Mouse (Mus musculus) frontal cortex, postnatal 10 days (tissue): ENCODE data around the gene Gna11.

Experiments used
- DNase-seq, 2 experiments: peaks; one replicate each; pipeline ENCODE4 v3.0.0; 2022; ENCODE audit warnings: low spot score in 2 of 2, mixed read lengths in 1 of 2

Gene Gna11

GRCm38 (mm10) chr10:81543633-81544032, 1.4 kb downstream of the Gna11 start:
- no peak for DNase-seq

GRCm38 (mm10) chr10:81542727-81543460, 2.1 kb downstream of the Gna11 start:
- DNase-seq, result no peak

DNA sequence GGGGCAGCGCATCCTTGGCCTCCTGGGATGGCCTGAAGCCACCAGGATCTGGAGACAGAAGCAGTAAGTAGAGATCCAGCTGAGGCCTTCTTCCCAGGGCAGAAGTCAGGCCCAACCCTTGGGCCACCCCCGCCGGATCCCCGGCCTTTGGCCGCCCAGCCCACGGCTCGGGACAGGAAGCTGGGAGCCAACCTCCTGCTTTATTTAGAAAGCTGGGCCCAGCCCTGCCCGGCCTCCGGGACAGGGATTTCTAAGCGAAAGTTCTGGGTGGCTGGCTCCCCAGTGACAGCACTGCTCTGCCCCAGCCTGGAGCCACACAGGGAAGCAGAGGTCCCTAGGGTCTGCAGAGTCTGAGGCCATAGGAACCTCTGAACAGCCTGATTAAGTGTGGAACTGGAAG, 3.2 kb downstream of the Gna11 start:
- DNase-seq, result no peak

DNA sequence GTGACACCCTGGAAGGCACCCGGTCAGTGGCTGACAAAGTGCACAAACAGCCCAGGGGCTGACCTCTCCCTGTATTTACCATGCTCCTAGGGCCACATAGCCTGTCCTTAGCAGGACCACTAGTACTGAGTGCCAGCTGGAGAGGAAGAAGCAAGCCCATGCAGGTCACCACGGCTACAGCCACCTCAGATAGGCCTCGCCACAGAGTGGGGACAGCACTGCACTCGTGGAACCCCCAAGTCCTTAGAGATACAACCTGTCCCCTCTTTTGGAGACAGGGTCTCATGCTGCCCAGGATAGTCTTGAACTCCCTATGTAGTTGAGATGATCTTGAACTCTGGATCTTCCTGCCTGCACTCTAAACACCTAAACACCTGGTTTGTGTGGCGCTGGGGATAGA, 3.6 kb downstream of the Gna11 start:
- no peak for DNase-seq

DNA sequence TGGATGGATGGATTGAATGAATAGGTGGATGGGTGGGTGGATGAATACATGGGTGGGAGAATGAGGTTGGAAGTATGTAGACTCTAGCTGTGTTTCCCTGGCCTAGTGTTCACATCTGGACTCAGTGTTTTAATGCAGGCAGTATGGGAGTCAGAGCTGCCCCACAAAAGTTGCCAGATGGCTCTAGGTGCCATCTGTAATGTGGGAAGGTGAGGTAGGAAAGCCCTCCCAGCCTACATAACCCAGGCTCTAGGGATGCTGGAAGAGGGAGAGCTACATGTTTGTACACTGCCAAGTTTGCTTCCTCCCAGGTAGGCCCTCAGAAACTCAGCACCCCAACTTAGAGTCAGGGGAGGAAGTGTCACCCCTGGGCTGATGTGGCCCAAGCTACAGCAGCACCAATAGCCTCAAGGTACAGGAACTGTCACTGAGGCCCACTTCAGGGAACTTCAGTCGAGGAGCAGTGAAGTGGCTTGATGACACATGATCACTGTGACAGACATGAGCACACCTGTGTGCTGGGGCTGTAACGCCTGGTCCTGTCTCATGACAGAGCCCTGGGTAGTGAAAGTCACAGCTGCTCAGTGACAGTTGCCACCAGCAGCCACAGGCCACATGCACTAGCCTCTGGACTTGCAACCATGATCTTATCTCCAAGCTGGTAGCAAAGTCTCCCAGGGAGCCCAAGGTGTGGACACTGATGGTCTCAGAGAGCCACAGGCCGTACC, 6.5 kb downstream of the Gna11 start:
- DNase-seq, result no peak

DNA sequence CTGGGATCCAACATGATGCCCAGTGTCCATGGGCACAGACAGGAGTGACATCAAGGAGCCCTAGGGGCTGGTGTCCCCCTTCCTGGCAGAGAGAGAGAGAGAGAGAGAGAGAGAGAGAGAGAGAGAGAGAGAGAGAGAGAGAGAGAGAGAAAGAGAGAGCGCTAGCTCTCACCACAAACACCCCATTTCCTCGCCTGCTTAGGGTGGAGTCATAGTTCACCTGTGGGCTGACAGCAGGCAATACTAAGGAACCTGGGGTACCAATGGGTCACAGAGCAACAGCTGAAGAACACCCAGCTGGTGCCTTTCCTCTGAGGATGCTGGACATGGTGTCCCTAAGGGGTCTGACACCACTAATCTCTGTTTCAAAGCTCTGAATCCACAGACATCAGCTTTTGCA, 7.6 kb downstream of the Gna11 start:
- DNase-seq, result no peak

- DNase-seq, result no peak
Measured at GRCm38 (mm10) chr10:81536734-81537133, 8.3 kb downstream of the Gna11 start.

DNA sequence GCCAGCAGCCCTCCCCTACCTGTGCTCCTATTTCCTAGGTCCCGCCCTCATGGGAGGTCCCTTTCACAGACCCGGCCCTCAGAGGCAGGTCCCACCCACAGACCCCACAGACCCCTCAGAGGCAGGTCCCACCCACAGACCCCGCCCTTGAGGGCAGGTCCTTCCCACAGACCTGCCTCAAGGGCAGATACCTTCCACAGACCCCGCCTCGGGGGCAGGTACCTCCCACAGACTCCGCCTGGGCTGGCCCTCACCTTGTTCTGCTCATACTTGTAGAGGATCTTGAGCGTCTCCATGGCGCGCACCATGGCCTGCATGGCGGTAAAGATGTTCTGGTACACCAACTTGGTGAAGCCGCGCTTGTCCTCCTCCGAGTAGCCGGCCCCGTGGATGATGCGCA, 10.2 kb downstream of the Gna11 start:
- no peak for DNase-seq

- DNase-seq, result peak in 1 of 2 experiments; percentile 66
Measured at GRCm38 (mm10) chr10:81526779-81527178, 18.2 kb downstream of the Gna11 start.

DNA sequence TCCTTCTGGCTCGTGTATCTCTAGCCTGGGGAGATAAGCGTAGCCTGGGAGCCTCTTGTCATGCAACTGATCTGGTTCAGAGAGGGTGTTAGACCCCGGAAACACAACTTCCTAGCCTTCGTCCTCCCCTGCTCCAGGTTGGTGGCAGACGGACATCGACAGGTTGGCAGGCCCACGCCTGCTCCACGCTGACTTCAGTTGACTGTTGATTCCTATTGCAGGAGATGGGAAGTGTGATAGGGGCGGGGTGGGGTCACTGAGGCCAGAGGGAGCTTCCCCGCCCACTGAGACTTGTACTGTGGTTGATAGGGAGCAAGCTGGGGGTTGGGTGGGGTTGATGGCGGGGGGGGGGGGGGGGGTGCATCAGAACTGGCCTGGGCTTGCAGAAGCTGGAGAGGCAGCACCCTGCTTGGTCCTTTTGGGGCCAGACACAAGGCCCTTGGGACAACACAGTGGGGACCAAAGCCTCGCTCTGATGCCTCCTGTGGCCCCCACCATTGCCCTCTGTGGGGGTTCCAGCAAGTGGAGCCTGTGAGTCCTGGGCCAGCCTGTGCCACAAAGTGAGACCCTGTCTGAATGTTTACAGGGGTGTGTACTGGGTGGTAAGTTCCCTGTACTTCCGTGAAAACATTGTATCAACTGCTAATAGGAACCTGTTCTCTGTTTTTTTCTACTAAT, 19.8 kb downstream of the Gna11 start:
- no peak for DNase-seq

GRCm38 (mm10) chr10:81524051-81524605, 20.9 kb downstream of the Gna11 start, which contains the start of gene Gna15:
Gene Gna15, minus strand, starts transcription at chr10:81524225.
- no peak for DNase-seq

GRCm38 (mm10) chr10:81523570-81523969, 21.4 kb downstream of the Gna11 start:
- DNase-seq, result no peak

- DNase-seq, result no peak
Measured at GRCm38 (mm10) chr10:81523142-81523541, 21.8 kb downstream of the Gna11 start.

DNA sequence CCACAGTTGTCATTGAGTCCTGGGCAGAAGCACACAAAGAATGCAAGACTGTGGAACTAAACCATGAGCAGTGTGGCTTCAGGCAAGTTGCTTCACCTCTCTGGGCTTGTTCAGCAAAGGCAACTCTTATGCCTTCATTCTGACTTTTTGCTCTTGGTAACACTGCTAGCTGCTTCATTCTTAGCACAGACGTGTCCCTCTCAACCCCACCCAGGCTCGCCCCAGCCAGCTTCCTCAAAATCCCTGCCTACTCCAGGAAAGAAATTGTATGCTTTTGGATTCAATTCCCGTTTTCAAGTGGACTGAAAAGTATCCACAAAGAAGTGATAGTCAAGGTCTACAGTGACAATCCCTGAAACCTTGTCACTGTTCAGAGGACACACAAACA, 25.0 kb downstream of the Gna11 start:
- DNase-seq, result no peak

DNA sequence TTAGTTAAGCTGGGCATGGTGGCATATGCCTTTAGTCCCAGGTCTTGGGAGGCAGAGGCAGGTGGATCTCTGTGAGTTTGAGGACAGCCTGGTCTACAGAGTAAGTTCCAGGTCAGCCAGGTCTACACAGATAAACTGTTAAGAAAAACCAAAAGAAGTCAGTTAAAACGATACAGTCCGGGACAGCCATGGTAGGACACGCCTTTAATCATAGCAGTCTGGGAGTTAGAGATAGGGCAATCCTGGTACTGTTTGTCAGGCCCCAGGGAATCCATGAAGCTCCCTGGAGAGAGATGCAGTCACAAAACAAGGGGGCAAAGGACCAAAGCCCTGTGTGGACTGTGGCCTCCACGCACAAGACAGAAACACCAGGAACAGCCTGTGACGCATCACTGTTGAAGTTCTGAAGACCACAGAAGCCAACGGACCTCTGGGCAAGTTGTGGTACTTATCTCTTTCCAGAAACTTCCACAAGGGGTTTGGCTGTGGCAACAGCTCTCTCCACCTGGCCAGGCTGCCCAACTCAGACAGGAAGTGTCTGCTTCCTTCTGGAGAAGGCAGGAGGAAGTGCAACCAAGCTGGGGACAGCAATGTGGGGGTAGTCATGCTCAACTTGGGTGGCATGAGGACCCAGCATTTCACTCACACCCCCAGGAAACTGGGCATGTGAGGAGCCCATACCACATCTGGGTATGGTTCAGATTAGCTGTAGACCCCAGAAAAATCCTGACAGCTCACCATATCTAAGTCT, 25.6 kb downstream of the Gna11 start:
- DNase-seq, result no peak

DNA sequence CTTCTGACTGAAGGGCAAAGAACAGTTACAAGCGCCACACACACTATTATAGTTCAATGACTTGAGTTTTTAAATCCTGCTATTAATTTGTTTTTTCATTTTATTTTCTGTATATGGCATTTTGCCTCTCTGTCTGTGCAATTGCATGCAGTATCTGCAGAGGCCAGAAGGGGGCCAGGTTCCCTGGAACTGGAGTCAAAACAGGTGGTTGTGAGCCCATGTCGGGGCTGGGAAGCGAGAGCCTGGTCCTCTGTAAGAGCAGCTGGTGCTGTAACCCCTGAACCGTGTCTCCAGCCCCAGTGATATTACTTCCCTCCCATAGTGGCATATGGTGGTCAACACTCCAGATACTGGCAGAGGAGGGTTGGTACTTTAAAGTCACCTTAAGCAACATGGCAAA, 26.4 kb downstream of the Gna11 start:
- DNase-seq, result no peak

- no peak for DNase-seq
Measured at GRCm38 (mm10) chr10:81517227-81517626, 27.8 kb downstream of the Gna11 start.

GRCm38 (mm10) chr10:81513798-81514197, 31.2 kb downstream of the Gna11 start:
- no peak for DNase-seq

DNA sequence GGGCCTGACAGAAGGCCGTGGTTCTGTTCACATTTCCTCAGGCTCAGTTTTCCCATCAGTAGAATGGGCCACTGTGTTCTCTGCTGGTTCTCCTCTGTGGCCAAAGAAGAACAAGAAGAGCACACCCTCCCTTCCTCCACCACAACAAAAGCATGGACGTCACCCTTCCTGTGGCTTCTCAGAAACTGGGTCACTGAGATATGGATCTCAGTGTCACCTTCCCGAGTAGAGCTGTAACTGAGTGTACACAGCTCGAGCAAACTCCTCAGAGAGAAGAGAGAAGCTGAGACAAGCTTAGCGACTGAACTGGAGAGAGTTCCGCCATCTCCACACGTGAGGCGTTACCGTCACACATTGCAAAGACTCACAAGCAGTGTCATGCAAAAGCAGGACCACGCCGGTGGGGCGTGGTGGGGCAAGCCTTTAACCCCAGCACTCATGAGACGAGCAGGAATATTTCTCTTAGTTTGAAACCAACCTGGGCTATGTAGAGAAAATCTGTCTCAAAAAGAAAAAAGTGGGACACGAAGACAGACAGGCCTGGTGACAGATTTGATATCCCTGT, 34.7 kb downstream of the Gna11 start:
- DNase-seq, result no peak

- no peak for DNase-seq
Measured at GRCm38 (mm10) chr10:81507691-81508489, 37.1 kb downstream of the Gna11 start.

- no peak for DNase-seq
Measured at GRCm38 (mm10) chr10:81507095-81507494, 37.9 kb downstream of the Gna11 start.
